Mouse (Mus musculus): Measurements from ENCODE around the gene Exoc3.

DNA sequence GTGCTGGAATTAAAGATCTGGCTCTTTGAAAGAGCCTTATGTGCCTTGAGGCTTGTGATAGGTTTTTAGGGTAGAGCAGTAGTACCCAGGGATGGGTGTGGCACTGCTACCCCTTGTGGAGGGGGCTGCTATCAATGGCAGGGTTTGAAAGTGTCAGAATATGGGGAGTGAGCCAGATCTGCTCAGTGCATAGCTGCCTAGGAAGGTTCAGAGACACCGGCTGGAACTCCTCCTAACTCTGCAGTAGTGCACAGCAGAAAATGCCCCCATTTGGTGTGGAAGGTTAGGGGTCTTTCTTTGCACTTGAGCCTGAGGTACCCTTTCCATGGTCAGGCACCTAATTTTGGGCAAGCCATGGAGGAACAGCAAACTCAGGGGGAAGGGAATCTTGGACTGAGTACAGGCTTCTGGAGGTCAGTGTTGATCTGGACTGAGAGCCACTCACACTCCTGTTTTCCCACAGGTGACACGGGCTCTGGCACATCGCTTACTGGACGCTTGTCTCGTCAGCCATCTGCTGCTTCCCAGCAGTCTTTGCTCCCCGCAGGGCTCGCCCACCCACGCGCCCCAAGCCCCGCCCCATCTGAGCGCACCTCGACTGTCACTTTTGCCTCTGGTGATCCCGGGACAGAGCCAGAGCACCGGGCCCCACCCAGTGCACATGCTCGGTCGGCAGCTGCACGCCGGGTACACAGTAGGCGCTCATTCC, 42.0 kb downstream of the Exoc3 start:
- no peak for TF ChIP-seq CTCF (IDR thresholded peaks at IDR 0.05)
- TF ChIP-seq EP300 (IDR thresholded peaks at IDR 0.05), result no peak

All from lung, postnatal 0 days (tissue).